Mouse (Mus musculus) urinary bladder, postnatal 25 days (tissue): ENCODE results near the gene Cx3cr1.
A peak's percentile ranks its signal among the peaks of the same experiment; 100 is the strongest.

Experiments used
- DNase-seq: peaks from one replicate; pipeline ENCODE4 v3.0.0; 2022; ENCODE audit warnings: low spot score

Gene Cx3cr1

DNA sequence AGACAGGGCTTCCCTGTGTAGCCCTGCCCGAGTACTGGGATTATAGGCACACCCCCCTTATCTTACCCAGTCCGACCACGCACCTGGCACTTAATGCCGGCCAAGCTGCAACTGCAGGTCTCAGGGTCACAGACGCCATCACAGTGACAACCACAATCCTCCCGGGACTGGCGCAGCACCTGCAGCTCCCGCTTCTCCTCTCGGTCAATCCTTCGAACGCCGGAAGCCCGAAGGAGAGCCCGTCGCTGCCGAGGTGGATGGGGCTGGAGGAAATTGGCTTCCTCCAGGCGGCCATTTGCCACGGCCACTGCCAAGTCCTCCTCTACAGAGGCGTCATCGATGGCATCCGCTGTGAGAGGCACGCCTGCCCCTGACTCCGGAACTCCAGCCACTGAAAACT lies 96.4 kb downstream of the Cx3cr1 start:
- DNase-seq: no peak

DNA sequence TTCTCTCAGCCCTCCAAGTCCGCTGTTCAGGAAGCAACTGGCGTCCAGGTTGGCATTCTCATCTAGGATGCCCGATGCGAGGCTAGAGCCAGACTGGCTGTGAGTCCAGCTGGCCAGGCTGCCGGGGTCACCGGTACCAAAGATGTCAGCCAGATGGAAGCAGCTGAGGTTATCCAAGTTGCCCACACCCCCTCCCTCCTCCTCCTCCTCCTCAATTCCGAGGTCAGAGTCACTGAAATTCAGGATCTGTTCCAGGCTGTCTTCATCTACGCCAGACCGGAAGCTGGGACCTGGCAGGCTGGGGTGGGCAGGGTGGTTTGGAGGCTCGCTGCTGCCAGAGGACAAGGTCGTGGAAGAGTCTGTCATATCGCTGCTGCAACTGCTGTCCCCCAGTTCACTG lies 97.1 kb downstream of the Cx3cr1 start:
- no peak for DNase-seq

DNA sequence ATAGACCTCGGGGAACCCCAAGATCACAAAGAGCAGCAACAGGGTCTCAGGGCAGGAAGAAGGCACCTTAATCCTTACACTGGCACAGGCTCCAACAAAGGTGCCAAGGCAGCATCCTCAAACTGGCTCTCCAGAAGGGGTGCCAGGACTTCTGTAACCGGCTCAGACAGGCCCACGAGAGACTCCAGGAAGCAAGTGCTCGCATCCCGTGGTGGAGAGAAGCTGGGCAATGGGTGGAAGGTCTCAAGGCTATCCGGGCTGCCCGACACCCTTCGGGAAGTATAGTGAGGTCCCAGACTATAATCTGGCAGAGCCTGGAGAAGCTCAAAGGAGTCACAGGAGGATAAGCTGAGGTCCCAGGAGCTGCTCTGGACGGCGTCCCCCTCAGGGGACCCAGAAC lies 97.5 kb downstream of the Cx3cr1 start:
- DNase-seq: no peak

DNA sequence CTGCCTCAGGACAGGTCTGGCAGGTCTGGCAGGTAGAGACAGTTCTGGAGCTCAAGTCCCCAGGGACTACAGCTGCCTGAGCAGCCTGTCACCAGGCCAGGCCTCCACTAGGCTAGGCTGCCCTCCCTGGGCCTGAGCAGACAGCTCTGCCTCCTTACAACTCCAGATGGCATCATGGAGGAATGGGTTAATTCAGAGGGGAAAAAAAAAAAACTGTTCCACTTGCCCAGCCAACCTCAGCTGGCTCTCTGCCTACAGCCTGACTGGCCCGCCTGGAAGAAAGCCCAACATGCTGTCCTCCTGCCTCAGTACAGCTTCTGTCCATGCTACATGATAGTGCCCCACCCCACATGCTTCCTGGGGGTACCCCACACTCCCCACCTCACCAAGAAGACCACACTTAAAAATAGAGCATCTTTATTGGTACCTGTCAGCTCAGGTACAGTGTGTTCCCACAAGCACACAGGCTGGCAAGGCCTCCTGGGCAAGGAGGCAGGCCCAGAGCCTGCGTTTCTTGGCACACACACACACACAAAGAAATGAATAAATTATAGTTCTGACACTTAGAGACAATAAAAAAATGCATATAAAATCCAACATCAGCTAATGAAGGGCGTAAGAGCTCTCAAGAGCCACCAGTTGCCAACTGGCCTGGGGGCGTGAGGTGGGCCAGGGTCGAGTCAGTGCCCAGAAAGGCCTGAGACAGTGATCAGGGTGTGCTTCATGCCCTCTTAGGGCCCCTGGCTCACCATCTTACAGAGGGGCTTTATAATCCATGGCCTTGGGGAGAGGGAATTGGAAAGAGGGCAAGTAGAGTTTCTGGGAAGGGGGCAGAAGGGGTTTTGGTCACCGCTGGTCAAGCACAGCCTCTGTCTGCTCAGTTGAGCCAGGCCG lies 98.7 kb downstream of the Cx3cr1 start:
- DNase-seq: no peak

DNA sequence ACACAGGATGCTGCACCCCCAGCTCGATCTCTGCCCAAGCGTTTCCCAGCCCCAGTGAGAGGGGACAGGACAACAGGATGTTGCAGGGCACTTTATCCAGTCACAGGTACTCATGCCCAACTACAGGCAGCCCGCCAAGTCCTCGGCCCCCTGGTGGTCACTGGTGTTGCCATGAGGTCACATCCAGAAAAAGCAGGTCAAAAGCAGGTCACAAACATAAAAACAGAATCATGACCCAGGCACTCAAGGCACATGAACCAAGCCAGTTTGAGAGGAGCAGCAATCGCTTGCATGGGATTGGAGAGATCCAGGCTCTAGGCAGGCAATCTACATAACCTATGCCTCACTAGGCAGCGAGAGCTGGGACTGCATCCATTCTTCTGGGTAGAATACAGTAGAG lies 99.5 kb downstream of the Cx3cr1 start:
- DNase-seq: peak; percentile 72

DNA sequence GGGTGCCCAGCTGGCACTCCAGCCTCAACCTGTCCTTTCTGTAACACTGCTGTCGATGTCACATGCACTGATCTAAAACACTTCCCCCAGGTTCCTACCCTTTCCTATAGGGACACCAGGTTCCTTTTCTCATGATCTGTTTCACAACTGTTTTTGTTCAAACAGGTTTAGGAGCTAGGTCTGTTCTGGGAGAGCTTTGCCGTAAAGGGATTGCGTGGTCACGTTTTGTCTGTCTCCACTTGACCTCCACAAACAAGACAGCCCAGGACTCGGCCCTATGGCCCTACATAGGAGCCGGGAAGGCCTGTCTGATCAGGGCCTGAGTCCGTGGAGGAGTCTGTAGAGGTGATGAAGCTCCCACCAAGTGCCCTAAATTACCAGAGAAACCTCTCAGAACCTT lies 99.9 kb downstream of the Cx3cr1 start:
- DNase-seq: no peak

DNA sequence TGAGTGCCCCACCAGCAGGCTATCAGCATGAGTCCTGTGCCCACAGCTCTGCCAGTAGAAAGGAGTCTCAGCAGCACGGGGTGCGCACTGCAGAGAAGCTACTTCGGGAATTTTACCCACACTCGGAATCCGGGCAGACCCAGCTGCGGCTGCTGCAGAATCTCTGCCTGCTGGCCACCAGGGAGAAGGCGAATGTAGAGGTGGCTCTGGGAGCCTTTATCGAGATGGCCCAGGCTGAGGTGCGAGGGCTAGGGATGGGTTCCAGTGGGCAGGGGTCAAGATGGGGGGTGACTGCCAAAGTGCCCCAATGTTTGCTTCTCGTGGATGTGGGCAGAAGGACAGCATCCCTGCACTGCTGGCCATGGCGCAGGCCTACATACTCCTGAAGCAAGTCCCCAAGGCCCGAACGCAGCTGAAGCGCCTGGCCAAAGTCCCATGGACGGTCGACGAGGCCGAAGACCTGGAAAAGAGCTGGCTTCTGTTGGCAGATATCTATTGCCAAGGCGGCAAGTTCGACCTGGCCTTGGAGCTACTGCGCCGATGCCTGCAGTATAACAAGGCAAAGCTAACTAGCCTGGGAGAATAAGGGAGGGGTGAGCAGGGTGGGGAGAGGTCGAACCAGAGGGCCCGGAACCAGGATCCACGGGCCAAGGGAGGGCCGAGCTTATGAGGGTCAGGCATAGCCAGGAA lies 103.3 kb downstream of the Cx3cr1 start:
- DNase-seq: no peak

DNA sequence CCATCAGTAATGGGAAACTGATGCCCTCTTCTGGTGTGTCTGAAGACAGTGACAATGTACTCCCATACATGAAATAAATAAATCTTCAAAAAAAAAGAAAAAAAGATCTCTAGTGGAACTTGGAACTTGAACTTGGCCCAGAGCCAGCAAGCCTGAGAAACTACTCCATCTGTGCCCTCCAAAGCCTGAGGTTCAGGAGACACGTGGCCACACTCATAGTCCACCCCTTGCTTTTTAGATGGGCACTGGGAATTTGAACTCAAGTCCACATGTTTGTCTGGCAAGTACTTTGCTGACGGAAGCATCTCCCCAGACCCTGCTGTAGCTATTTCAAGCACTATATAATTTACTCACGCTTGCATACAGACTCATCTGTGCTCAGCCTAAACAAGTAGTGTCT lies 104.5 kb downstream of the Cx3cr1 start:
- no peak for DNase-seq

DNA sequence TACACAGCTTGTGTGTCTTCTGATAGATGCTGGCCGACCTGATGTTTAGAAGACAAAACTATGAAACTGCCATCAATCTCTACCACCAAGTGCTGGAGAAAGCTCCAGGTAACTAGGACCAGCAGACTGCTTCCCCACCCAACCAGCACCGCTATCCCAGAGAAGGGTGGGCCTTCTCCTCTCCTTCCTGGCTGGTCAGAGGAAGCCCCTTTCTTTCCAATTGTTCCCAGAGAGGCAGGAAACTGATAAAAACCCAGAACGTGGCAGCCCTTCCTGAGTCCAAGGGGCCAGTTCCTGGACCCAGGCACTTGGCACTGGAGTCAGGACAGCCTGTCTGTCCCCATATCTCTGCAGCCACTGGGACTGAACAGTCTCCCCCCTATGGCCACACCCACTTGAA lies 105.5 kb downstream of the Cx3cr1 start:
- DNase-seq: no peak

DNA sequence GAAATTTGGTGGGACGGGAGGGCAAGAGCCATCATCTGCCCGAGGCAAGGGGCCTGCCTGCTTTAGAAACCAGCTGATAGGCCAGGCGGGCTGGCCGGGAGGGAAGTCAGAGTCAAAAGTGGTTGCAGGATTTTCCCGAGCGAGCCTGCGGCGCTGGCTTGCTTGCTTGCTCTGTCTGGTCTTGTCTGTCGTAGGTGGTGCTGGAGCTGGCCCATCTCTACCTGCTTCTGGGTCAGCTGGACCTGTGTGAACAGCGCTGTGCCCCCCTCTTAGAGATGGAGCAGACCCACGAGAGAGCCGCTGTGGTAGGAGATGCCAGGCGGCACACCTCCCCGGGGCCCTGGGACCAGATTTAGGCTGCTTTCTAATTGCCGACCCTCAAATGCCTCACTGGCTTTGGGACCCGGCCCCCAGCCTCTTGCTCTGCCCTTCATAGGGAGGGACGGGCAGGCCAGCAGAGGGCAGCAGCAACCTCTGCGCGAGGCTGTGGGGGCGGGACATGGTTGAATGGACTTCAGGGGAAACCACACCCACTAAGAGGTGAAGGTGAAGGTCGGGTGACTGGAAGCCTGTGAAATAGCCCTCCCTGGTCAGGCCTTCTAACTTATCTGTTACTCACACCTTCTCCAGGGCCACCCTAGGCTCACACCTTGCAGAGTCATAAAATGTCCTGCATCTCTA lies 106.6 kb downstream of the Cx3cr1 start:
- peak; percentile 69 for DNase-seq

DNA sequence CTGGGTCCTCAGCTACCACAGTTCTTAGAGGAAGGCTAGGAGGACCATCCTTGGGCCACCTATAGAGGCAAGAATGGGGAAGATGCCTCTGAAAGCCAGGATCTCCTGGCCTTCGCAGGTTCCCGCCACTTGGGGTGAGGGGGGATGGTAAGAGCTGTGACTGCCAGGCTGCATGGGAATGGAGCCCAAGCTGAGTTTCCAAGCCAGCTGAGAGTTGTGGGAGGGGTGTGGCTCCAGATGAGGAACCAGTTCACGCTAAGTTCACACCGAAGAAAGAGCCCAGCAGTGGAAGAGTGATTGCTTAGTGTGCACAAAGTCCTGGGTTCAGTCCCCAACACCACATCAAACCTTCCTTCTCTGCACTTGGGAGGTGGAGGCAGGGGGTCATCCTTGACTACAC lies 107.5 kb downstream of the Cx3cr1 start:
- no peak for DNase-seq

DNA sequence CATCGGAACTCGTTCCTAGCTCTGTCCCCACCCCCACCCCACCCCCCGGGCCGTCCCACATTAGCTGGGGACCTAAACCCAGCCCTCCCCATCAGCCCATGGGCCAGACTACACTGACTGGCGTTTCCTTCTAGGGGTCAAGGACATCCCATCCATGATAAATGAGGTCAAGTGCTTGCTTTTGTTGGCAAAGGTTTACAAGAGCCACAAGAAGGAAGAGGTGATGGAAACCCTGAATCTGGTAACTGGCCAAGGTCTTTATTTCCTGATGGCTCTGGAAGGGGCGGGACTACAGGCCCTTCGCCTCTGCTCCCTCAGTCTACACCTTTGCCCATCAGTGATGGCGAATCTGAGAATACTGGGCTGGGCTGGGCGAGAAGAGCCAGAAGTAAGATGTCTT lies 110.8 kb downstream of the Cx3cr1 start:
- no peak for DNase-seq

DNA sequence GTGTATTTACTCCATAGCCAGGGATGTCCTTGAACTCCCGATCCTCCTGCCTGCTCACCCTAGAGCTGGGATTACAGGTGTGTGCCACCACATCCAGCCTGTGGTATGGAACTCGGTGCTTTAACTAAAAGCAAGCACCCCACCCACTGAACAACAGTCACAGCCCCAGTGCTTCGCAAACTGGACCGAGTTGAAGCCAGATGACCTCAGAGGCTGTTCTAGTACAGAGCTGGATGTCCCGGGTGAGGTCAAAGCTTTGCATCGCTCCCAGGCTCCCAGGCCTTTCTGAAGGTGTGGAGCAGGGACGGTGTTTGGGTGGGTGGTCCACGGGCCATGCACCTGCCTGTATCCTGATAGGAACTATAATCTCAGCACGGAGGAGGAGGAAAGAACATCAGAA lies 118.3 kb downstream of the Cx3cr1 start:
- DNase-seq: no peak

DNA sequence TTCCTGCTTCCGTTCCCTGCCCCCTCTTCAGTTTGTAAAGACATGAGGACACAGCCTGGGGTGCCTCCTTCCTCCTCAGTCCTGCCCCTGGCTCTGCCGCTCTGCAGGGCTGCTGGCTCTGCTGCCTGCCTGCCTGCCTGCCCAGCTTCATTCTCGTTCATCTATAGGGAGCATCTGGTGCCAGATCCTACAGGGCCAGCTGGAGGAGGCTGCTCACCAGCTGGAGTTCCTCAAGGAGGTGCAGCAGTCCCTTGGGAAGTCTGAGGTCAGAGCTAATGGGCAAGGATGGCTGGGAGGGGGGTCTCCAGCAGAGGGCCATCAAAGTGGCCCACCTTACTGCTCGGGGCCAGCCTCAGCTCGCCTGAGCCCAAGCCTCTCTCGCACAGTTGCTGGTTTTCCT lies 119.2 kb downstream of the Cx3cr1 start:
- no peak for DNase-seq

DNA sequence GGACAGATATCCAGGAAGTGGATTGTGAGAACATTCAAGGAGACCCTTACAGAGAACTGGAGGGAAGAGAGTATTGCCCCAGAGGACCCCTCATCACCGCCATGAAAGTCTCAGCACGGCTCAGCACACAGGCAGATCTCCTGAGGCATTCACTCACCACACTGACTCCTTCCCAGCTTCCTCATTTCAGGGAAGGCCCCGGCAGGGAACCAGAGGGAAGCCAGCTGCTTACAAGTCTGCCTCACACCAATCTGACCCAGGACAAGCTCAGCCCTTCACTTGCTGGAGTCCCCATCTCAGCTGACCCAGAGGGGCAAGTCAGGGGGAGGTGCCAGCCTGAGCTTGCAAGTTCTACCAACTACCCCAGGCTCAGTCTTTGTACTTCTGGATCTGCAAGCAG lies 120.9 kb downstream of the Cx3cr1 start:
- no peak for DNase-seq

DNA sequence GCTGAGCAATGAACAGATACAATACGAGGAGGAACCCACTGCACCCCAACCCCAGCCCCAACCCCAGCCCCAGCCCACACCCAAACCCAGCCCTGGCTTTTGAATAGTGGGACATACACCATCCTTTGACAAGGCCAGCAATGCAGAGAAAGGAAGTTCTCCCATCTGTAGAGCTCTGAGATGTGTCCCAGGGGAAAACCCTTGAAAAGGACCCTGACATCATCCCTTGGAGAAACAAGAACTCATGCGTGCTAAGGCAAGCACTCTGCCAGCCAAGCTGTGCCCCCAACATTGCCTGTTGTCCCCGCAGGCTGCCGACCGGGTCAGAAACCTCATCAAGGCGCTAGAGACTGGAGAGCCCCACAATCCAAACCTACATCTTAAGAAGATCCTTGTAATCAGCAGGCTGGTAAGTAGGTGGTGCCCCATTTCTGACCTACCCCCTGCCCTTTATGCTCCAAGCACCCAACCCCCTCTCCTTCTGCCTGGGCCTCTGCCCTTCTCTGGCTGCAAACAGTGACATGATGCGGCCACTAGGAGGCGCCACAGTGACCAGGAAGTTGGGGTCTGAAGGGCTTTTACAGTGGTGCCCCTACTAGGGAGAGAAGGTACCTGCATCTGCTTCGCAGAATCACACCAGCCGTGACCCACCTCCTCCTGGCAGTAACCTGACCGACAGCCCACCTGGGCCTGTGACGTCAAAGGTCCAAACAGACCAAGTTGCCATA lies 124.3 kb downstream of the Cx3cr1 start:
- DNase-seq: no peak

DNA sequence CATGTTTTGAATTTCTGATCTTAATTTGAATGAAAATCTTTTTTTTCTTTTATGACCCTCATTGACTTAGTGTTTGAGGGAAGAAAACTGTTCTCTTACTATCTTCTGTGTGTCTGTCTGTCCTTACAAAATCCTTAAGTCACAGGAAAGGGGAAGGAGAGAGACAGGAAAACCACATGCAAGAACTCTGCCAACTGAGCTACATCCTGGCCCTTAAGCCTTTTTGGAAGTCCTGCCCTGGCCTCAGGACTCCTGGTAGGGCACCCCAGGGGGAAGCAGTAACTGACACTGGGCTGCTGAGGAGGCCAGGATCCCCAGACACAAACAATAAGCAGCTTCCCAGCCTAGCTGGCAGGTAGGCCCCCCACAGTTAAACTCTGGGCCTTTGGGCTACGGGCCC lies 126.4 kb downstream of the Cx3cr1 start:
- no peak for DNase-seq

DNA sequence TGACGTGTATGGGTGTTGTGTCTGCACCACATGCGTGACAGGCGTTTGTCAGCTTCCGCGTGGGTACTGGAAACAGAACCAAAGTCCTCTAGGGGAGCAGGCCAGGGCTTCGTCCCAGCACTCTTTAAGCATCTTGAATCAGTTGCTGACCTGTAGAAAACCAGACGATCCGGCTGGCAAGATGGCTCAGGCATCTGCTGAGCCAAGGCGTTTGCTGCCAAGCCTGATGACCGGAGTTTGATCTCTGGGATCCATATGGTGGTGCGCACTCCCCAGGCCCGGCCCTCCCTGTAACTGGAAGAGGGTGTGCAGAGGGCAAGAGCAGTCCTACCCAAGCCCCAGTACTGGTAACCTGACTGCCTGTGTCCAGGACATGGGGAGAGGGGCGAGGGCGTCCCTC lies 127.8 kb downstream of the Cx3cr1 start:
- no peak for DNase-seq

DNA sequence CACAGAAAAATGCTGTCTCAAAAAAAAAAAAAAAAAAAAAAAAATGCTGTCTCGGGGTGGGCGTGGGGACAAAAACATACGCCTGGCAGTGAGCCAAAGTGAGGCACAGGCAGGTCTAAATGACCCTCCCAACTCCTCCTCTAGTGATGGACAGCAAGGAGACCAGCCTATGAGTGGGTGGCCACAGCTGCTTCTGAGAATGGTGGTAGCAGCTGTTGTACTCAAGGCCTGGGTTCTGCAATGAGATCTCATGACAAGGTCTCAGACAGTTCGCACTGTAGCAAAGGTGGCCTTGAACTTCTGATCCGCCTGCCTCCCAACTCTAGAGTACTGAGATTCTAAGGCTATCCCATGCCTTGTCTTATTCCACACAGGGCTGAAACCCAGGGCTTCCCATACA lies 128.3 kb downstream of the Cx3cr1 start:
- no peak for DNase-seq

DNA sequence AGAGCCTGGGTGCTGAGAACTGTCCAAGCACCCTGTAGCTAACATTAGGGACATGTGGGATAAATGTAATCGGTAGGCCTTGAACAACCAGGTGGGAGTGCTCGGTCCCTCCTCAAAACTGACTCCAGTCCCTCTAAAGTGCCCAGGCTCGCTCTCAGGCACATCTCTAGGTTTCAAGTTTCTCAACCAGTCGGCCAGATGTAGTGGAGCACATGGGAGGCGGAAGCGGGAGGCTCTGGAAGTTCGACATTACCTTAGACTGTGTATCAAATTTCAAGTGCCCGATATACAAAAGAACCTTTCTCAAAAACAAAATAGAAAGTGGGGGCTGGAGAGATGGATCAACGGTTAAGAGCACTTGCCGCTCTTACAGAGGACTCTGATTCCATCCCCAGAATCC lies 130.0 kb downstream of the Cx3cr1 start:
- DNase-seq: no peak

DNA sequence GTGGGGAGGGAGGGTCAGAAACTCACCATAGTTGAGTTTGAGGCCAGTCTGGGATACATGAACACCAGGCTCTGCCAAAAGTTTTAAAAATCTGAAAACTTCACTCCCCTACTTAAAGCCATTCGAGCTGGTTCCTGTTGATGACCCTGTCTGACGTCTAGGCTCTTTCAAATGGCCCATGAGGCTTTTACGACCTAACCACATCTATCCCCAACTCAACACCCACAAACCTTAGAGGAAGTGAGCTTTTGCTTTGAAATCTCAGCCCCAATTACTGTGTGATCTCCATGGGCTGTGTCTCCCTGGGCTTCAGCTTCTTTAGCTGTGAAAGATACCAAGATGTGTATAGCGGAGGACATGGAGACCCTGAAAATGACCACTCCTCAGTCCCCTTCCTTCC lies 131.2 kb downstream of the Cx3cr1 start:
- no peak for DNase-seq

DNA sequence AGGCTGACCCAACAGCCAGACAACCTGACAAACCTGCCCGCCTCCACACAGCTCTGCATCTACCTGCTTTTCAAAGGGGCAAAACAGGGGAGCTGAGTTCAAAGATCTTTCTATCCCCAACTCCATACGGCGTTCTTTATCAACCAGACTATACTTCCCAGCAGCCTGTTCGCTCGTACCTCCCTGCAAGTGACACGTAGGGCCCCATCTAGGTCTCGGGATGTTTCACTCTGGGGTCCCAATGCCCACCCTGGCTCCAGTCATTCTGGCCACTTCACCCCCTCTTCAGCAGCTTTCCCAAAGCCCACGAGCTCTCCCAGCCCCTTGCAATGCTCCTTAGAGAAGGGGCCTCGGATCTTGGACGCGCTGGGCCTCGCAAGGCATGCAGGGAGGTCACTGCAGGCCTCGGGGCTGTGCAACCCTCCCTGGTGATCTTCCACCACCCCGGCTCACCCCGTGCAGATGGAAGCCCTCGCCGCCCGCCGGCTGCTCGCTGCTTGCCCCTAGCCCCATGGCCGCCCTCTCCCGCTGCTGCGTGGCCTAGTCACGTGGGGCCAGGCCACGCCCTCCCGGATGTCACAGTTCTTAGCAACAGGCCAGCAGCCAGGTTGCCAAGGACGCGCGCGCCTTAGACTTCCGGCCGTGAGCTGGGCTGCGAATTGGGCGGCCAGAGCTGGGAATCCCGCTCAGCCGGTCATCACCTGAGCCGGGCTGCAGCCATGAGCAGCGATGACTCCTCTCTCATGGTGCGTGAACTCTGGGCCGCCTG lies 132.5 kb downstream of the Cx3cr1 start, which contains the start of the genes Gorasp1 and Ttc21a:
Gene Gorasp1, minus strand, starts transcription at position 561 of the 769 bp plus-strand sequence.
Gene Ttc21a, plus strand, starts transcription at position 602 of the 769 bp plus-strand sequence.
- DNase-seq: peak; percentile 95
